Mouse (Mus musculus) neural tube, postnatal 0 days (tissue): Measurements from ENCODE around the gene Fgfr3. TPM values are rescaled to one million over a fixed set of nuclear protein-coding genes. Genes with fewer than 3 reads are reported as not detected.

Source experiments
- polyA plus RNA-seq: library from polyadenylated mRNA; unstranded; fragments of >200 nt; fragmentation: Nextera tagmentation; extraction: Ambion mirVana; gene quantifications from 2 replicates; pipeline ENCODE4 v1.2.1, GENCODE M21; 2015

Fgfr3 gene
- 57.6 and 62.1 TPM in 2 replicates for polyA plus RNA-seq

GRCm38 (mm10) chr5:33721541-33722265 lies at the start of gene Fgfr3:
Fgfr3 (plus strand) TSS chr5:33721674.

GRCm38 (mm10) chr5:33782345-33782998 lies 61.0 kb downstream of the Fgfr3 start, which contains the start of gene Letm1:
Letm1 (minus strand) TSS chr5:33782817.

Other genes with a start within 250 kb of the Fgfr3 start
- gene Fam53a, start 92.0 kb upstream of the Fgfr3 start, polyA plus RNA-seq = 29.2 TPM in 2 replicates
- 0.67 and 0.82 TPM in 2 replicates for gene Gm9903, start 91.7 kb upstream of the Fgfr3 start, polyA plus RNA-seq
- gene Slbp, start 69.1 kb upstream of the Fgfr3 start, polyA plus RNA-seq = 111 and 116 TPM in 2 replicates
- 21.1 and 21.3 TPM in 2 replicates for gene Tacc3, start 63.5 kb upstream of the Fgfr3 start, polyA plus RNA-seq
- 23.4 and 27.7 TPM in 2 replicates for gene Tmem129, start 63.3 kb upstream of the Fgfr3 start, polyA plus RNA-seq
- gene Letm1, start 61.1 kb downstream of the Fgfr3 start, polyA plus RNA-seq = 80.7 and 83.7 TPM in 2 replicates
- 61.9 and 63.7 TPM in 2 replicates for gene Nsd2, start 99.1 kb downstream of the Fgfr3 start, polyA plus RNA-seq
- 26.5 and 27.7 TPM in 2 replicates for gene Nelfa, start 214.7 kb downstream of the Fgfr3 start, polyA plus RNA-seq